Mouse (Mus musculus) small intestine, adult 10 weeks (tissue): ENCODE results near the gene Gcnt3. TPM values are rescaled to one million over a fixed set of nuclear protein-coding genes. Genes with fewer than 3 reads are reported as not detected.

Experiments used
- polyA plus RNA-seq: library from polyadenylated mRNA; stranded (reverse); fragments of 350-450 nt; fragmentation: Illumina TruSeq; extraction: RNeasy Lipid Tissue Mini Kit (QIAGEN cat#74804); gene quantifications from one replicate; pipeline ENCODE4 v1.2.3, GENCODE M21; 2014; ENCODE audit warnings: low replicate concordance

The Gcnt3 gene
- polyA plus RNA-seq = 14.4 TPM

GRCm38 (mm10) chr9:70037988-70038387 is at the start of gene Gcnt3:
Gcnt3 (minus strand) TSS chr9:70038088.

GRCm38 (mm10) chr9:70012408-70012901 is 25.4 kb downstream of the Gcnt3 start, which contains the start of gene Gtf2a2:
Gtf2a2 (plus strand) TSS chr9:70012550.

GRCm38 (mm10) chr9:69989303-69990121 is 48.4 kb downstream of the Gcnt3 start, which contains the start of gene Bnip2:
Bnip2 (plus strand) TSS chr9:69989466.

Other genes with a start within 250 kb of the Gcnt3 start
- gene Bnip2, start 48.6 kb downstream of the Gcnt3 start, polyA plus RNA-seq = 67.1 TPM
- 356 TPM for gene Gtf2a2, start 25.5 kb downstream of the Gcnt3 start, polyA plus RNA-seq
- 0.30 TPM for gene Fam81a, start 104.5 kb upstream of the Gcnt3 start, polyA plus RNA-seq
- gene Myo1e, start 169.3 kb upstream of the Gcnt3 start, polyA plus RNA-seq = 19.4 TPM